8 mouse cellular contexts compared by ENCODE assay signal in genomic region chr5:139389676-139390061, GRCm38 (mm10). TPM values are rescaled to one million over a fixed set of nuclear protein-coding genes. Genes with fewer than 3 reads are reported as not detected.
A peak's percentile ranks its signal among the peaks of the same experiment; 100 is the strongest.
DNase-seq lines count a peak whose midpoint lies in the region; ATAC-seq lines count a peak whose summit lies in the region.

No protein-coding gene starts in this region.

- no peak for DNase-seq in midbrain, embryonic 10.5 days (ENCODE audit: low spot score)
- peak; percentile 64 for DNase-seq in kidney, postnatal 10 days
- DNase-seq in right cerebral cortex, postnatal 10 days (ENCODE audit: low spot score in 2 of 2) = peak; percentile 71 to 76
- no peak for DNase-seq in thymus, postnatal 4 days

- 66% methylated on average over 6 of the region's 6 CpGs for WGBS in midbrain, embryonic 10.5 days
- 74% methylated on average over 6 of the region's 6 CpGs for WGBS in midbrain, embryonic 13.5 days
- WGBS in embryonic facial prominence, embryonic 13.5 days = 17% methylated on average over 6 of the region's 6 CpGs
- WGBS in heart, embryonic 15.5 days = 28% methylated on average over 6 of the region's 6 CpGs
- WGBS in liver, embryonic 16.5 days (ENCODE audit: insufficient replicate concordance) = 3% methylated on average over 6 of the region's 6 CpGs

- H3K9me3 ChIP-seq in midbrain, embryonic 10.5 days (replicated peaks) = no peaks in the 10 kb centered on the region
- H3K9me3 ChIP-seq in midbrain, embryonic 13.5 days = no peaks in the 10 kb centered on the region
- no peaks in the 10 kb centered on the region for H3K9me3 ChIP-seq in embryonic facial prominence, embryonic 13.5 days
- no peaks in the 10 kb centered on the region for H3K9me3 ChIP-seq in heart, embryonic 15.5 days (replicated peaks)
- no peaks in the 10 kb centered on the region for H3K9me3 ChIP-seq in liver, embryonic 16.5 days (replicated peaks; ENCODE audit: control insufficient read depth, low read length)

- H3K4me1 ChIP-seq in midbrain, embryonic 10.5 days = peaks cover 31% of the 10 kb centered on the region
- H3K4me1 ChIP-seq in midbrain, embryonic 13.5 days (replicated peaks) = peaks cover 12% of the 10 kb centered on the region; the same call in 1 of the 2 replicates
- peaks cover 41% of the 10 kb centered on the region for H3K4me1 ChIP-seq in embryonic facial prominence, embryonic 13.5 days
- H3K4me1 ChIP-seq in heart, embryonic 15.5 days (replicated peaks) = peaks cover 64% of the 10 kb centered on the region
- H3K4me1 ChIP-seq in liver, embryonic 16.5 days (ENCODE audit: control insufficient read depth, low read depth, low read length) = peaks cover 87% of the 10 kb centered on the region

- peaks cover 4% of the 10 kb centered on the region; the same call in 1 of the 2 replicates for H3K36me3 ChIP-seq in midbrain, embryonic 10.5 days
- H3K36me3 ChIP-seq in midbrain, embryonic 13.5 days = no peaks in the 10 kb centered on the region
- H3K36me3 ChIP-seq in embryonic facial prominence, embryonic 13.5 days = no peaks in the 10 kb centered on the region
- H3K36me3 ChIP-seq in heart, embryonic 15.5 days = peaks cover 21% of the 10 kb centered on the region
- H3K36me3 ChIP-seq in liver, embryonic 16.5 days (ENCODE audit: control insufficient read depth, insufficient read depth) = peaks cover 41% of the 10 kb centered on the region

- no peaks in the 10 kb centered on the region for H3K27me3 ChIP-seq in midbrain, embryonic 10.5 days (ENCODE audit: low read depth, poor library complexity, severe bottlenecking)
- no peaks in the 10 kb centered on the region for H3K27me3 ChIP-seq in midbrain, embryonic 13.5 days
- no peaks in the 10 kb centered on the region for H3K27me3 ChIP-seq in embryonic facial prominence, embryonic 13.5 days
- no peaks in the 10 kb centered on the region for H3K27me3 ChIP-seq in heart, embryonic 15.5 days
- no peaks in the 10 kb centered on the region for H3K27me3 ChIP-seq in liver, embryonic 16.5 days (ENCODE audit: control insufficient read depth, insufficient read depth, low read depth, low read length)

- H3K27ac ChIP-seq in midbrain, embryonic 10.5 days (replicated peaks) = peak overlapping the region; percentile 65
- H3K27ac ChIP-seq in midbrain, embryonic 13.5 days = no peak overlapping the region
- peak overlapping the region; percentile 85 for H3K27ac ChIP-seq in embryonic facial prominence, embryonic 13.5 days
- H3K27ac ChIP-seq in heart, embryonic 15.5 days = peak overlapping the region; percentile 60
- H3K27ac ChIP-seq in liver, embryonic 16.5 days (ENCODE audit: low read length) = peak overlapping the region; percentile 100

- ATAC-seq in midbrain, embryonic 13.5 days = no peak
- ATAC-seq in embryonic facial prominence, embryonic 13.5 days (ENCODE audit: insufficient number of reproducible peaks, insufficient read depth, low FRiP score, low TSS enrichment, low read depth) = no peak
- ATAC-seq in heart, embryonic 15.5 days (replicated peaks; ENCODE audit: insufficient number of reproducible peaks, insufficient read depth, low FRiP score, low read depth) = peak; percentile 50; the same call in 1 of the 2 replicates
- ATAC-seq in liver, embryonic 16.5 days (ENCODE audit: low read depth) = peak; percentile 86

- no peak overlapping the region for H3K9ac ChIP-seq in midbrain, embryonic 13.5 days (replicated peaks)
- peak overlapping the region; percentile 46; the same call in 1 of the 2 replicates for H3K9ac ChIP-seq in embryonic facial prominence, embryonic 13.5 days
- H3K9ac ChIP-seq in heart, embryonic 15.5 days = 0 out of 2 replicates have a peak overlapping the region, but pooled peaks have one; percentile 14
- peak overlapping the region; percentile 96 for H3K9ac ChIP-seq in liver, embryonic 16.5 days (ENCODE audit: low read depth, low read length)

- H3K4me3 ChIP-seq in midbrain, embryonic 10.5 days = no peak overlapping the region
- H3K4me3 ChIP-seq in midbrain, embryonic 13.5 days (replicated peaks) = no peak overlapping the region
- H3K4me3 ChIP-seq in embryonic facial prominence, embryonic 13.5 days = no peak overlapping the region
- H3K4me3 ChIP-seq in heart, embryonic 15.5 days = no peak overlapping the region
- H3K4me3 ChIP-seq in liver, embryonic 16.5 days (ENCODE audit: low read depth, low read length) = peak overlapping the region; percentile 78

- H3K4me2 ChIP-seq in midbrain, embryonic 13.5 days (replicated peaks) = no peak overlapping the region
- H3K4me2 ChIP-seq in embryonic facial prominence, embryonic 13.5 days = no peak overlapping the region
- H3K4me2 ChIP-seq in heart, embryonic 15.5 days = no peak overlapping the region
- H3K4me2 ChIP-seq in liver, embryonic 16.5 days (ENCODE audit: low read depth, low read length) = peak overlapping the region; percentile 80

RNA-seq across cellular contexts. Expression of gene Gpr146, which starts 12.2 kb away (rescaled TPM):
- polyA plus RNA-seq in midbrain, embryonic 10.5 days (2016; fragmentation: Nextera tagmentation; extraction: Ambion mirVana) = 1.7 and 2.0 TPM in 2 replicates
- polyA plus RNA-seq in midbrain, embryonic 13.5 days (2015; fragmentation: Nextera tagmentation; extraction: Ambion mirVana) = 1.7 TPM in 2 replicates
- polyA plus RNA-seq in embryonic facial prominence, embryonic 13.5 days (2015; fragmentation: Nextera tagmentation; extraction: Ambion mirVana) = 1.7 and 2.5 TPM in 2 replicates
- 14.0 and 14.7 TPM in 2 replicates for polyA plus RNA-seq in heart, embryonic 15.5 days (2015; fragmentation: Nextera tagmentation; extraction: Ambion mirVana)
- polyA plus RNA-seq in liver, embryonic 16.5 days (2015; fragmentation: Nextera tagmentation; extraction: Ambion mirVana) = 20.6 and 24.1 TPM in 2 replicates

RNA-seq across cellular contexts. Expression of gene C130050O18Rik, which starts 15.4 kb away (rescaled TPM):
- polyA plus RNA-seq in midbrain, embryonic 10.5 days (2016; fragmentation: Nextera tagmentation; extraction: Ambion mirVana) = 0.32 and 0.39 TPM in 2 replicates
- 0.13 TPM in 1 of 2 replicates, not detected in the other for polyA plus RNA-seq in midbrain, embryonic 13.5 days (2015; fragmentation: Nextera tagmentation; extraction: Ambion mirVana)
- 3.1 and 3.5 TPM in 2 replicates for polyA plus RNA-seq in embryonic facial prominence, embryonic 13.5 days (2015; fragmentation: Nextera tagmentation; extraction: Ambion mirVana)
- polyA plus RNA-seq in heart, embryonic 15.5 days (2015; fragmentation: Nextera tagmentation; extraction: Ambion mirVana) = 0.63 and 0.76 TPM in 2 replicates
- polyA plus RNA-seq in liver, embryonic 16.5 days (2015; fragmentation: Nextera tagmentation; extraction: Ambion mirVana) = 1.2 and 1.6 TPM in 2 replicates

RNA-seq across cellular contexts. Expression of gene Gper1, which starts 33.3 kb away (rescaled TPM):
- 0.77 and 2.5 TPM in 2 replicates for polyA plus RNA-seq in midbrain, embryonic 10.5 days (2016; fragmentation: Nextera tagmentation; extraction: Ambion mirVana)
- polyA plus RNA-seq in midbrain, embryonic 13.5 days (2015; fragmentation: Nextera tagmentation; extraction: Ambion mirVana) = 6.0 and 7.5 TPM in 2 replicates
- 1.2 and 1.6 TPM in 2 replicates for polyA plus RNA-seq in embryonic facial prominence, embryonic 13.5 days (2015; fragmentation: Nextera tagmentation; extraction: Ambion mirVana)
- 1.5 and 5.4 TPM in 2 replicates for polyA plus RNA-seq in heart, embryonic 15.5 days (2015; fragmentation: Nextera tagmentation; extraction: Ambion mirVana)
- polyA plus RNA-seq in liver, embryonic 16.5 days (2015; fragmentation: Nextera tagmentation; extraction: Ambion mirVana) = 0.07 and 0.15 TPM in 2 replicates

RNA-seq across cellular contexts. Expression of gene Cyp2w1, which starts 37.3 kb away (rescaled TPM):
- not detected in 2 replicates for polyA plus RNA-seq in midbrain, embryonic 10.5 days (2016; fragmentation: Nextera tagmentation; extraction: Ambion mirVana)
- not detected in 2 replicates for polyA plus RNA-seq in midbrain, embryonic 13.5 days (2015; fragmentation: Nextera tagmentation; extraction: Ambion mirVana)
- polyA plus RNA-seq in embryonic facial prominence, embryonic 13.5 days (2015; fragmentation: Nextera tagmentation; extraction: Ambion mirVana) = 12.8 and 17.0 TPM in 2 replicates
- polyA plus RNA-seq in heart, embryonic 15.5 days (2015; fragmentation: Nextera tagmentation; extraction: Ambion mirVana) = 0.47 TPM in 1 of 2 replicates, not detected in the other
- 0.42 TPM in 1 of 2 replicates, not detected in the other for polyA plus RNA-seq in liver, embryonic 16.5 days (2015; fragmentation: Nextera tagmentation; extraction: Ambion mirVana)

RNA-seq across cellular contexts. Expression of gene Cox19, which starts 38.5 kb away (rescaled TPM):
- 123 and 134 TPM in 2 replicates for polyA plus RNA-seq in midbrain, embryonic 10.5 days (2016; fragmentation: Nextera tagmentation; extraction: Ambion mirVana)
- polyA plus RNA-seq in midbrain, embryonic 13.5 days (2015; fragmentation: Nextera tagmentation; extraction: Ambion mirVana) = 120 and 131 TPM in 2 replicates
- polyA plus RNA-seq in embryonic facial prominence, embryonic 13.5 days (2015; fragmentation: Nextera tagmentation; extraction: Ambion mirVana) = 88.4 and 108 TPM in 2 replicates
- 69.7 and 77.3 TPM in 2 replicates for polyA plus RNA-seq in heart, embryonic 15.5 days (2015; fragmentation: Nextera tagmentation; extraction: Ambion mirVana)
- polyA plus RNA-seq in liver, embryonic 16.5 days (2015; fragmentation: Nextera tagmentation; extraction: Ambion mirVana) = 42.2 and 48.1 TPM in 2 replicates

Comparison
In these comparisons a context has a peak if more than half of its experiments do, and no peak if none do; other contexts are left out.
1. DNase-seq: peak in kidney, postnatal 10 days (single experiment) and right cerebral cortex, postnatal 10 days (2 of 2); none in midbrain, embryonic 10.5 days (single experiment) and thymus, postnatal 4 days (single experiment).
2. ATAC-seq: peak in heart, embryonic 15.5 days (single experiment) and liver, embryonic 16.5 days (single experiment); none in midbrain, embryonic 13.5 days (single experiment) and embryonic facial prominence, embryonic 13.5 days (single experiment).